Mouse (Mus musculus): ENCODE data around the gene Abcb1b. TPM values are rescaled to one million over a fixed set of nuclear protein-coding genes. Genes with fewer than 3 reads are reported as not detected.
"Not testable (repeated sequence)": the region's sequence is repeated elsewhere in the genome, so short reads cannot be mapped to it uniquely, and the experiment has no call there.

Gene Abcb1b
- polyA plus RNA-seq, 1 experiment from 2014 or later, result 0.87 TPM

GRCm38 (mm10) chr5:8850851-8851250 is 52.9 kb downstream of the Abcb1b start:
- Histone ChIP-seq H3K4me1 (ENCODE audit: control insufficient read depth, insufficient read depth, low read length) (no peaks in the 10 kb centered on the region), H3K27ac (replicated peaks; ENCODE audit: low read depth, low read length) (no peak overlapping the region), H3K36me3 (ENCODE audit: control insufficient read depth, insufficient read depth, low read length) (no peaks in the 10 kb centered on the region), H3K9me3 (ENCODE audit: control insufficient read depth, low read length) (no peaks in the 10 kb centered on the region), H3K9ac (replicated peaks; ENCODE audit: low read length) (no peak overlapping the region), H3K4me3 (replicated peaks; ENCODE audit: low read depth, low read length) (no peak overlapping the region), H3K4me2 (ENCODE audit: low read length) (no peak overlapping the region), H3K27me3 (ENCODE audit: control insufficient read depth, insufficient read depth, low read length) (no peaks in the 10 kb centered on the region)
- DNase-seq (no peak), ATAC-seq (ENCODE audit: low FRiP score, low TSS enrichment) (no peak)
- 51% methylated on average over 4 of the region's 4 CpGs for WGBS

- no peak for ATAC-seq (ENCODE audit: low FRiP score, low TSS enrichment)
- no peak for DNase-seq
- Histone ChIP-seq H3K4me1 (ENCODE audit: control insufficient read depth, insufficient read depth, low read length) (no peaks in the 10 kb centered on the region), H3K9me3 (ENCODE audit: control insufficient read depth, low read length) (no peaks in the 10 kb centered on the region), H3K4me3 (replicated peaks; ENCODE audit: low read depth, low read length) (no peak overlapping the region), H3K27ac (replicated peaks; ENCODE audit: low read depth, low read length) (no peak overlapping the region), H3K4me2 (ENCODE audit: low read length) (no peak overlapping the region), H3K27me3 (ENCODE audit: control insufficient read depth, insufficient read depth, low read length) (no peaks in the 10 kb centered on the region), H3K9ac (replicated peaks; ENCODE audit: low read length) (no peak overlapping the region), H3K36me3 (ENCODE audit: control insufficient read depth, insufficient read depth, low read length) (no peaks in the 10 kb centered on the region)
- WGBS, result 73% methylated on average over 6 of the region's 6 CpGs
Observed at GRCm38 (mm10) chr5:8857201-8857600, 59.3 kb downstream of the Abcb1b start.

GRCm38 (mm10) chr5:8861811-8862210 is 63.9 kb downstream of the Abcb1b start:
- Histone ChIP-seq H3K9me3 (ENCODE audit: control insufficient read depth, low read length) (no peaks in the 10 kb centered on the region), H3K4me3 (replicated peaks; ENCODE audit: low read depth, low read length) (no peak overlapping the region), H3K36me3 (ENCODE audit: control insufficient read depth, insufficient read depth, low read length) (no peaks in the 10 kb centered on the region), H3K4me1 (ENCODE audit: control insufficient read depth, insufficient read depth, low read length) (no peaks in the 10 kb centered on the region), H3K27me3 (ENCODE audit: control insufficient read depth, insufficient read depth, low read length) (no peaks in the 10 kb centered on the region), H3K27ac (replicated peaks; ENCODE audit: low read depth, low read length) (no peak overlapping the region), H3K4me2 (ENCODE audit: low read length) (no peak overlapping the region), H3K9ac (replicated peaks; ENCODE audit: low read length) (no peak overlapping the region)
- ATAC-seq (ENCODE audit: low FRiP score, low TSS enrichment), result no peak
- DNase-seq, result no peak
- 79% methylated on average over 1 of the region's 1 CpGs for WGBS

GRCm38 (mm10) chr5:8863580-8864337 is 65.8 kb downstream of the Abcb1b start:
- H3K4me1 ChIP-seq (ENCODE audit: control insufficient read depth, insufficient read depth, low read length), result no peaks in the 10 kb centered on the region
- no peak overlapping the region for H3K4me3 ChIP-seq (replicated peaks; ENCODE audit: low read depth, low read length)
- no peak overlapping the region for H3K9ac ChIP-seq (replicated peaks; ENCODE audit: low read length)
- DNase-seq, result peak; percentile 4
- H3K27ac ChIP-seq (replicated peaks; ENCODE audit: low read depth, low read length), result no peak overlapping the region
- no peak for ATAC-seq (ENCODE audit: low FRiP score, low TSS enrichment)
- no peaks in the 10 kb centered on the region for H3K27me3 ChIP-seq (ENCODE audit: control insufficient read depth, insufficient read depth, low read length)
- no peaks in the 10 kb centered on the region for H3K36me3 ChIP-seq (ENCODE audit: control insufficient read depth, insufficient read depth, low read length)
- H3K4me2 ChIP-seq (ENCODE audit: low read length), result no peak overlapping the region
- WGBS, result 56% methylated on average over 14 of the region's 14 CpGs
- H3K9me3 ChIP-seq (ENCODE audit: control insufficient read depth, low read length), result no peaks in the 10 kb centered on the region

GRCm38 (mm10) chr5:8865630-8866029 is 67.7 kb downstream of the Abcb1b start:
- H3K4me2 ChIP-seq (ENCODE audit: low read length); H3K9me3 ChIP-seq (ENCODE audit: control insufficient read depth, low read length); H3K4me1 ChIP-seq (ENCODE audit: control insufficient read depth, insufficient read depth, low read length); H3K4me3 ChIP-seq (replicated peaks; ENCODE audit: low read depth, low read length); DNase-seq; H3K36me3 ChIP-seq (ENCODE audit: control insufficient read depth, insufficient read depth, low read length); H3K27ac ChIP-seq (replicated peaks; ENCODE audit: low read depth, low read length); H3K27me3 ChIP-seq (ENCODE audit: control insufficient read depth, insufficient read depth, low read length); ATAC-seq (ENCODE audit: low FRiP score, low TSS enrichment); H3K9ac ChIP-seq (replicated peaks; ENCODE audit: low read length): not testable (repeated sequence)
- 94% methylated on average over 11 of the region's 11 CpGs for WGBS

- DNase-seq, result no peak
Observed at GRCm38 (mm10) chr5:8866366-8866765, 68.4 kb downstream of the Abcb1b start.

GRCm38 (mm10) chr5:8868019-8868418 is 70.1 kb downstream of the Abcb1b start:
- H3K27ac ChIP-seq (replicated peaks; ENCODE audit: low read depth, low read length), result no peak overlapping the region
- no peaks in the 10 kb centered on the region for H3K4me1 ChIP-seq (ENCODE audit: control insufficient read depth, insufficient read depth, low read length)
- DNase-seq (peak; percentile 59), ATAC-seq (ENCODE audit: low FRiP score, low TSS enrichment) (0 out of 2 replicates have a peak, but pooled peaks have one; percentile 58)
- H3K36me3 ChIP-seq (ENCODE audit: control insufficient read depth, insufficient read depth, low read length), result no peaks in the 10 kb centered on the region
- no peak overlapping the region for H3K4me2 ChIP-seq (ENCODE audit: low read length)
- WGBS, result 5% methylated on average over 1 of the region's 1 CpGs
- H3K27me3 ChIP-seq (ENCODE audit: control insufficient read depth, insufficient read depth, low read length), result no peaks in the 10 kb centered on the region
- H3K9ac ChIP-seq (replicated peaks; ENCODE audit: low read length), result no peak overlapping the region
- no peak overlapping the region for H3K4me3 ChIP-seq (replicated peaks; ENCODE audit: low read depth, low read length)
- H3K9me3 ChIP-seq (ENCODE audit: control insufficient read depth, low read length), result no peaks in the 10 kb centered on the region

More at GRCm38 (mm10) chr5:8866366-8866765, 68.4 kb downstream of the Abcb1b start:
- no peaks in the 10 kb centered on the region for H3K4me1 ChIP-seq (ENCODE audit: control insufficient read depth, insufficient read depth, low read length)
- H3K36me3 ChIP-seq (ENCODE audit: control insufficient read depth, insufficient read depth, low read length), result no peaks in the 10 kb centered on the region
- H3K9ac ChIP-seq (replicated peaks; ENCODE audit: low read length), result no peak overlapping the region
- no peaks in the 10 kb centered on the region for H3K9me3 ChIP-seq (ENCODE audit: control insufficient read depth, low read length)
- H3K27ac ChIP-seq (replicated peaks; ENCODE audit: low read depth, low read length), result no peak overlapping the region
- H3K4me2 ChIP-seq (ENCODE audit: low read length), result no peak overlapping the region
- ATAC-seq (ENCODE audit: low FRiP score, low TSS enrichment), result no peak
- no peak overlapping the region for H3K4me3 ChIP-seq (replicated peaks; ENCODE audit: low read depth, low read length)
- H3K27me3 ChIP-seq (ENCODE audit: control insufficient read depth, insufficient read depth, low read length), result no peaks in the 10 kb centered on the region
- 93% methylated on average over 5 of the region's 5 CpGs for WGBS

- no peaks in the 10 kb centered on the region for H3K36me3 ChIP-seq (ENCODE audit: control insufficient read depth, insufficient read depth, low read length)
- H3K9ac ChIP-seq (replicated peaks; ENCODE audit: low read length), result no peak overlapping the region
- no peak for ATAC-seq (ENCODE audit: low FRiP score, low TSS enrichment)
- no peaks in the 10 kb centered on the region for H3K27me3 ChIP-seq (ENCODE audit: control insufficient read depth, insufficient read depth, low read length)
- no peaks in the 10 kb centered on the region for H3K9me3 ChIP-seq (ENCODE audit: control insufficient read depth, low read length)
- H3K27ac ChIP-seq (replicated peaks; ENCODE audit: low read depth, low read length), result no peak overlapping the region
- H3K4me2 ChIP-seq (ENCODE audit: low read length), result no peak overlapping the region
- no peaks in the 10 kb centered on the region for H3K4me1 ChIP-seq (ENCODE audit: control insufficient read depth, insufficient read depth, low read length)
- no peak for DNase-seq
- H3K4me3 ChIP-seq (replicated peaks; ENCODE audit: low read depth, low read length), result no peak overlapping the region
- WGBS, result 93% methylated on average over 6 of the region's 6 CpGs
Observed at GRCm38 (mm10) chr5:8872979-8873915, 75.3 kb downstream of the Abcb1b start.
